Mouse (Mus musculus): ENCODE measurements around the gene Cops9.

GRCm38 (mm10) chr1:92594111-92594510 lies 47.7 kb downstream of the Cops9 start, which contains the start of gene Olfr1411:
- no peak for TF ChIP-seq TCF12 (IDR thresholded peaks at IDR 0.05; ENCODE audit: insufficient read depth, poor library complexity, severe bottlenecking)
- TF ChIP-seq POLR2A (IDR thresholded peaks at IDR 0.05; ENCODE audit: insufficient read length, low read depth), result no peak
- no peak for TF ChIP-seq POLR2AphosphoS2 (IDR thresholded peaks at IDR 0.05; ENCODE audit: insufficient read length, low read depth)
- no peak for TF ChIP-seq MYOG (IDR thresholded peaks at IDR 0.05; ENCODE audit: control insufficient read depth in 1 of 3, insufficient read depth in 1 of 3, insufficient read length in 2 of 3, low read depth in 2 of 3)
- no peak for TF ChIP-seq USF1 (IDR thresholded peaks at IDR 0.05; ENCODE audit: low read depth)

All from myocyte (in vitro differentiated cells).